ENCODE assay signal across 26 mouse cellular contexts in genomic region chr10:27674379-27674778, GRCm38 (mm10). TPM values are rescaled to one million over a fixed set of nuclear protein-coding genes. Genes with fewer than 3 reads are reported as not detected.
DNase-seq lines count a peak whose midpoint lies in the region; ATAC-seq and TF ChIP-seq lines count a peak whose summit lies in the region.
"Had no signal": no experiment of that assay in that cellular context is flagged by ENCODE, and none has a peak within 500 bp of the region (broad histone marks: within the 10 kb centered on the region; RNA-seq: fewer than 3 reads in every experiment).

No protein-coding gene starts in this region.

- TF ChIP-seq CTCF in kidney, postnatal 0 days (IDR thresholded peaks at IDR 0.05; ENCODE audit: low read depth) = no peak
- no peak for TF ChIP-seq CTCF in lung, embryonic 14.5 days (IDR thresholded peaks at IDR 0.05; ENCODE audit: low read depth)
- no peak for TF ChIP-seq CTCF in brain, embryonic 14.5 days (IDR thresholded peaks at IDR 0.05; ENCODE audit: borderline replicate concordance, extremely low read depth, insufficient read depth, insufficient read length)

- no peak for TF ChIP-seq POLR2A in brain, embryonic 14.5 days (IDR thresholded peaks at IDR 0.05; ENCODE audit: borderline replicate concordance, extremely low read depth, insufficient read depth, insufficient read length, poor library complexity, severe bottlenecking)

- no peaks in the 10 kb centered on the region for H3K27me3 ChIP-seq in embryonic facial prominence, embryonic 14.5 days (replicated peaks; ENCODE audit: control insufficient read depth, insufficient read depth, low read length)
- H3K27me3 ChIP-seq in embryonic facial prominence, embryonic 10.5 days (replicated peaks; ENCODE audit: low read depth, poor library complexity, severe bottlenecking) = no peaks in the 10 kb centered on the region
- no peaks in the 10 kb centered on the region for H3K27me3 ChIP-seq in kidney, postnatal 0 days (ENCODE audit: insufficient read depth, low read length)
- H3K27me3 ChIP-seq in kidney, embryonic 15.5 days = no peaks in the 10 kb centered on the region
- no peaks in the 10 kb centered on the region for H3K27me3 ChIP-seq in lung, embryonic 14.5 days (ENCODE audit: insufficient read depth, low read length)
- H3K27me3 ChIP-seq: embryonic facial prominence, embryonic 12.5 days; embryonic facial prominence, embryonic 15.5 days; forebrain, embryonic 12.5 days; forebrain, embryonic 15.5 days; Patski had no signal

- H3K27ac ChIP-seq in embryonic facial prominence, embryonic 14.5 days (replicated peaks; ENCODE audit: low read depth, low read length) = no peak overlapping the region
- H3K27ac ChIP-seq in embryonic facial prominence, embryonic 10.5 days (replicated peaks) = no peak overlapping the region
- no peak overlapping the region for H3K27ac ChIP-seq in kidney, postnatal 0 days
- H3K27ac ChIP-seq in kidney, embryonic 15.5 days = no peak overlapping the region
- H3K27ac ChIP-seq in lung, embryonic 14.5 days (ENCODE audit: low read depth) = no peak overlapping the region
- H3K27ac ChIP-seq: embryonic facial prominence, embryonic 12.5 days; embryonic facial prominence, embryonic 15.5 days; forebrain, embryonic 10.5 days; forebrain, embryonic 12.5 days; forebrain, embryonic 15.5 days had no signal

- no peaks in the 10 kb centered on the region for H3K36me3 ChIP-seq in embryonic facial prominence, embryonic 14.5 days (ENCODE audit: control insufficient read depth, insufficient read depth, low read length)
- H3K36me3 ChIP-seq in embryonic facial prominence, embryonic 10.5 days (replicated peaks) = no peaks in the 10 kb centered on the region
- no peaks in the 10 kb centered on the region for H3K36me3 ChIP-seq in kidney, postnatal 0 days (ENCODE audit: insufficient read depth, low read length)
- H3K36me3 ChIP-seq in kidney, embryonic 15.5 days = no peaks in the 10 kb centered on the region
- no peaks in the 10 kb centered on the region for H3K36me3 ChIP-seq in lung, embryonic 14.5 days (ENCODE audit: insufficient read depth)
- H3K36me3 ChIP-seq: embryonic facial prominence, embryonic 12.5 days; embryonic facial prominence, embryonic 15.5 days; forebrain, embryonic 10.5 days; forebrain, embryonic 12.5 days; forebrain, embryonic 15.5 days had no signal

- no peak overlapping the region for H3K4me3 ChIP-seq in embryonic facial prominence, embryonic 14.5 days (ENCODE audit: low read depth, low read length)
- no peak overlapping the region for H3K4me3 ChIP-seq in embryonic facial prominence, embryonic 10.5 days
- H3K4me3 ChIP-seq in kidney, postnatal 0 days (replicated peaks; ENCODE audit: low read depth, low read length) = no peak overlapping the region
- H3K4me3 ChIP-seq in kidney, embryonic 15.5 days (replicated peaks) = no peak overlapping the region
- no peak overlapping the region for H3K4me3 ChIP-seq in lung, embryonic 14.5 days (ENCODE audit: low read depth, low read length)
- H3K4me3 ChIP-seq: embryonic facial prominence, embryonic 12.5 days; embryonic facial prominence, embryonic 15.5 days; erythroblast, embryonic 14.5 days; forebrain, embryonic 10.5 days; forebrain, embryonic 12.5 days; forebrain, embryonic 15.5 days had no signal

- no peaks in the 10 kb centered on the region for H3K4me1 ChIP-seq in embryonic facial prominence, embryonic 14.5 days (ENCODE audit: control insufficient read depth, insufficient read depth, low read length)
- H3K4me1 ChIP-seq in embryonic facial prominence, embryonic 10.5 days = no peaks in the 10 kb centered on the region
- H3K4me1 ChIP-seq in kidney, postnatal 0 days (replicated peaks; ENCODE audit: insufficient read depth, low read length) = no peaks in the 10 kb centered on the region
- H3K4me1 ChIP-seq in kidney, embryonic 15.5 days = no peaks in the 10 kb centered on the region
- no peaks in the 10 kb centered on the region for H3K4me1 ChIP-seq in lung, embryonic 14.5 days (ENCODE audit: insufficient read depth)
- H3K4me1 ChIP-seq: embryonic facial prominence, embryonic 12.5 days; embryonic facial prominence, embryonic 15.5 days; forebrain, embryonic 10.5 days; forebrain, embryonic 12.5 days; forebrain, embryonic 15.5 days had no signal

- ATAC-seq in embryonic facial prominence, embryonic 14.5 days (ENCODE audit: low read depth) = no peak
- no peak for ATAC-seq in kidney, postnatal 0 days (replicated peaks; ENCODE audit: low FRiP score, low read depth)
- ATAC-seq in kidney, embryonic 15.5 days (replicated peaks; ENCODE audit: low FRiP score) = no peak
- no peak for ATAC-seq in lung, embryonic 14.5 days (ENCODE audit: insufficient read depth)
- ATAC-seq: activated CD4-positive, CD25-positive, alpha-beta regulatory T cell, adult 4 months; forebrain, embryonic 15.5 days; Patski had no signal

- no peak overlapping the region for H3K4me2 ChIP-seq in embryonic facial prominence, embryonic 14.5 days (ENCODE audit: low read depth, low read length)
- H3K4me2 ChIP-seq in kidney, postnatal 0 days (ENCODE audit: low read length) = no peak overlapping the region
- H3K4me2 ChIP-seq in kidney, embryonic 15.5 days = no peak overlapping the region
- no peak overlapping the region for H3K4me2 ChIP-seq in lung, embryonic 14.5 days
- H3K4me2 ChIP-seq: embryonic facial prominence, embryonic 12.5 days; embryonic facial prominence, embryonic 15.5 days; forebrain, embryonic 12.5 days; forebrain, embryonic 15.5 days had no signal

- H3K9ac ChIP-seq in embryonic facial prominence, embryonic 14.5 days (ENCODE audit: low read depth, low read length) = no peak overlapping the region
- H3K9ac ChIP-seq in kidney, postnatal 0 days (ENCODE audit: low read depth, low read length) = no peak overlapping the region
- H3K9ac ChIP-seq in kidney, embryonic 15.5 days = no peak overlapping the region
- H3K9ac ChIP-seq in lung, embryonic 14.5 days = no peak overlapping the region
- H3K9ac ChIP-seq: embryonic facial prominence, embryonic 12.5 days; embryonic facial prominence, embryonic 15.5 days; forebrain, embryonic 12.5 days; forebrain, embryonic 15.5 days had no signal

- peak; percentile 34 for DNase-seq in embryonic facial prominence, embryonic 14.5 days (ENCODE audit: low spot score)
- no peak for DNase-seq in embryonic facial prominence, embryonic 10.5 days (ENCODE audit: low spot score)
- DNase-seq in kidney, postnatal 0 days (ENCODE audit: low spot score) = peak; percentile 50
- peak; percentile 6 for DNase-seq in lung, embryonic 14.5 days
- DNase-seq in lung, postnatal 4 days = no peak
- DNase-seq in brain, embryonic 14.5 days (ENCODE audit: low read depth) = peak; percentile 64
- no peak for DNase-seq in urinary bladder, postnatal 25 days (ENCODE audit: low spot score)
- DNase-seq: adrenal gland, adult 8-10 months; adrenal gland, postnatal 14 days; adrenal gland, postnatal 36 days; cerebellum, adult 11 months; cerebellum, adult 18-20 months; cerebellum, adult 8-10 months; cerebellum, adult 9-11 months; cerebellum, postnatal 14 days; cerebellum, postnatal 36 days; embryo, embryonic 11 days had no signal

- no peaks in the 10 kb centered on the region for H3K9me3 ChIP-seq in embryonic facial prominence, embryonic 14.5 days (ENCODE audit: control insufficient read depth, low read length)
- H3K9me3 ChIP-seq in embryonic facial prominence, embryonic 10.5 days = no peaks in the 10 kb centered on the region
- H3K9me3 ChIP-seq in kidney, postnatal 0 days (replicated peaks; ENCODE audit: low read length) = no peaks in the 10 kb centered on the region
- H3K9me3 ChIP-seq in kidney, embryonic 15.5 days (replicated peaks) = no peaks in the 10 kb centered on the region
- H3K9me3 ChIP-seq in lung, embryonic 14.5 days (ENCODE audit: low read depth, low read length) = no peaks in the 10 kb centered on the region
- H3K9me3 ChIP-seq: embryonic facial prominence, embryonic 12.5 days; embryonic facial prominence, embryonic 15.5 days; forebrain, embryonic 10.5 days; forebrain, embryonic 12.5 days; forebrain, embryonic 15.5 days had no signal

- WGBS in embryonic facial prominence, embryonic 14.5 days = 71% methylated on average over 4 of the region's 4 CpGs
- 86% methylated on average over 4 of the region's 4 CpGs for WGBS in embryonic facial prominence, embryonic 10.5 days
- 74% methylated on average over 4 of the region's 4 CpGs for WGBS in kidney, postnatal 0 days
- WGBS in kidney, embryonic 15.5 days = 51% methylated on average over 4 of the region's 4 CpGs
- 70% methylated on average over 4 of the region's 4 CpGs for WGBS in lung, embryonic 14.5 days

RNA-seq across cellular contexts. Expression of gene Lama2, which starts 54.8 kb away (rescaled TPM):
- polyA plus RNA-seq in embryonic facial prominence, embryonic 14.5 days (2014; fragmentation: Nextera tagmentation; extraction: Ambion mirVana) = 32.0 and 34.2 TPM in 2 replicates
- polyA plus RNA-seq in embryonic facial prominence, embryonic 10.5 days (2016; fragmentation: Nextera tagmentation; extraction: Ambion mirVana) = 7.3 and 9.6 TPM in 2 replicates
- polyA plus RNA-seq in kidney, postnatal 0 days (2015; fragmentation: Nextera tagmentation; extraction: Ambion mirVana) = 16.2 and 16.8 TPM in 2 replicates
- 10.7 and 14.0 TPM in 2 replicates for polyA plus RNA-seq in kidney, embryonic 15.5 days (2015; fragmentation: Nextera tagmentation; extraction: Ambion mirVana)
- polyA plus RNA-seq in lung, embryonic 14.5 days (2014; fragmentation: Nextera tagmentation; extraction: Ambion mirVana) = 15.9 and 16.7 TPM in 2 replicates
- 3.5 and 7.2 TPM in 2 replicates for polyA plus RNA-seq in brain, embryonic 14.5 days (2012; rRNA removed)
- polyA plus RNA-seq: erythroblast, embryonic 14.5 days had no signal

Comparison
In these comparisons a context has a peak if more than half of its experiments do, and no peak if none do; other contexts are left out.
1. DNase-seq: peak in embryonic facial prominence, embryonic 14.5 days (single experiment), kidney, postnatal 0 days (single experiment), lung, embryonic 14.5 days (single experiment) and brain, embryonic 14.5 days (single experiment); none in embryonic facial prominence, embryonic 10.5 days (single experiment), lung, postnatal 4 days (0 of 2) and urinary bladder, postnatal 25 days (single experiment).